Mouse (Mus musculus) brain, embryonic 18.5 days (tissue): Measurements from ENCODE around the gene Wfdc18.

Experiments used
- DNase-seq: peaks from one replicate; pipeline ENCODE4 v3.0.0-alpha.2; 2012; ENCODE audit warnings: low read depth, low spot score

The Wfdc18 gene

DNA sequence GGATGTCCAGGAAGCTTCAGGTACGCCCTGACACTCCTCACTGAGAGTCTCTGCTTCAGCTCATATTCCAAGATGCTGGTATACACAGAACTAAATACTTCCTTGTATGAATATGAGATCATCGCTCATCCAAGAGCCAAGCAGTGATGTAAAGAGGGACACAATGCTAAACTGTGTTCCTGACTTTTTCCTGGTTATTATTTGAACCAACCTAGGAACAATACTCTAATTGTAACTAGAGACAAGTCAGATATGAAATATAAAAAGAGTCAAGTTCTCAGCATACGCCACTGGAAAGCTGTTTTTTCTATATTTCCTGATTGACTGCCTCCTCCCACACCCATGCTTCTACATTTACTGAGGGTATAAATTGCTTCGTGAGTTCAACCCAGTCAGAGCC is at the start of gene Wfdc18:
TSS of gene Wfdc18 (plus strand) at position 301 of the 400 bp plus-strand sequence.
- DNase-seq, result no peak

- DNase-seq, result no peak
Measured at GRCm38 (mm10) chr11:83662204-83662603, 46.6 kb upstream of the Wfdc18 start, which contains the start of gene Ccl4. TSS of gene Ccl4 (plus strand) at chr11:83662584.

DNA sequence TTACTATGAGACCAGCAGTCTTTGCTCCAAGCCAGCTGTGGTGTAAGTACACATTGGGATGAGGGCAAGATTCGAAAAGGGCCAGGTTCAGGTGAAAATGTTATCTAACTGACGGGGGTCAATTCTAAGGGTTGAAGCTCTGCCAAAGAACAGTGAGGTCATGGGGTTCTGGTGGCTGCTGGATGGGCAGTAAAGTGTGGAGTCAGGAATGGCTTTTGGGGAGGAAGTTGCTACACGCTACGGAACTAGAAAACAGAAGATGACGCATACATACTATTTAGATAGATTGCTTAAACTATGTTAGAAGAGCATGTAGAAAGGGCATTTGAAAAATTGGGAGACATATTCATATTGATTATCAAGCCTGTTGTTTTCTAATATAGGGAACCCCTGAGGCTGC is 45.3 kb upstream of the Wfdc18 start:
- no peak for DNase-seq

GRCm38 (mm10) chr11:83671743-83672142 is 37.1 kb upstream of the Wfdc18 start:
- no peak for DNase-seq

- DNase-seq, result no peak
Measured at GRCm38 (mm10) chr11:83675665-83676064, 33.1 kb upstream of the Wfdc18 start.

- DNase-seq, result no peak
Measured at GRCm38 (mm10) chr11:83689918-83690317, 18.9 kb upstream of the Wfdc18 start.

- no peak for DNase-seq
Measured at GRCm38 (mm10) chr11:83692008-83692407, 16.8 kb upstream of the Wfdc18 start.

DNA sequence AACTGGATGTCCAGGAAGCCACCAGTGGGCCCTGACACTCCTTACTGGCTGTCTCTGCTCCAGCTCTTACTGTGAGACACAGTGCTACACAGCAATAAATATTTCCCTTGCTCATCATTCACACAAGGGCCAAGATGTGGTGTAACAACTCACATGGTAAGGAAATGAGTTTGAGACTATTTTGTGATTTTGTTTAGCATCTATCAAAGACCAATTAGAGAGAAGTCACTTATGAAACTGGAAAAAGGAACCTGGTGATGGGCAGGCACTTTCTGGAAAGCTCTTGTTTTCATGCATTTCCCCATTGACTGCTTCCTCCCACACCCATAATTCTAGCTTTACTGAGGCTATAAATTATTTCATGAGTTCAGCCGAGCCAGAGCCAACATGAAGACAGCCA is 5.1 kb upstream of the Wfdc18 start, which contains the start of gene Wfdc17:
TSS of gene Wfdc17 (plus strand) at position 287 of the 400 bp plus-strand sequence.
- DNase-seq, result no peak

GRCm38 (mm10) chr11:83709683-83710082 is 868 bp downstream of the Wfdc18 start:
- no peak for DNase-seq

GRCm38 (mm10) chr11:83712671-83713070 is 3.9 kb downstream of the Wfdc18 start:
- no peak for DNase-seq

DNA sequence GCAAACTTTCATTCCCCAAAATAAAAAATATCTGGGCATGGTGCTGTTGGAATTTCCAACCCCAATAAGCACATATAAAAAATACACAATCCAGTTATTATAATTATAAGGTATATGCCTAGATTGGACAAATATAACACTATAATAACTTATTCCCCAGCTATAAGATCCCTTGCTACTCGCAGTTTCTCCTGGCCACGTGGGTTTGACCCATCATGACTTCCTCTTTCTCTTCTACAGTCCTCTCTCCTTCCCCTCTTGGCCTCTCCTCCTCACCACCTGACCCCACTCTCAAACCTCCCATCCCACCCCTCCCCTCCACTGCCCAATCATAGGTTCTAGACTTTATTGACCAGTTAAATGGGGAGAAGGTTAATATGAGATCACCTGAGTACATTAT is 5.1 kb downstream of the Wfdc18 start:
- no peak for DNase-seq

DNA sequence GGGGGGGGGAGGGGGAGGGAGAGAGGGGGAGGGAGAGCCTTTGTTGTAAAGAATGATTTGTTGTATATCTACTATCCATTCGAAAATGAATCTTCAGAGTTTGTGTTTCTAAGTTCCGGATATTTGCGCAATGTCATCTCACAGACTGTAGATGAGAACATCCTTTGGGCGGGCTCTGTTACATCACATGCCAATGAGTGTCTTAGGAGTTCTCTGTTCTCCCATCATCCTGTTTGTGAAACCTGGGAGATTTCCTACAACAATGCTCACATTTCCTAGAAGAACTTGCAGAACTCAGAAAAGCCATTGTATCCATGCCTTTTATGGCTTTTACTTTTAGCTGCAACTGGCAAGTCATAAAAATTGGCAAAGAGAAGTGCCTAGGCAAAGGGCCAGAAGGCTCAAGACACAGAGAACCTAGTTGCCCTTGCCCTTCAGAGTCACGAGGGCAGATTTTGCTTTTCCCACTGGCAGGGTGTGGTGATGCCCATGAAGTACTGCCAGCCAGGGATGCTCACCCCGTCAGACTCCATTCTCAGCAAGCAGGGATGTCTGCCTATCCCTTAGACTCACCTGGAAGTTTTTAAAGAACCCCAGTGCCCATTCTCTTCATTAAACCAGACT is 8.3 kb downstream of the Wfdc18 start:
- DNase-seq, result no peak

- no peak for DNase-seq
Measured at GRCm38 (mm10) chr11:83720766-83721165, 12.0 kb downstream of the Wfdc18 start.

DNA sequence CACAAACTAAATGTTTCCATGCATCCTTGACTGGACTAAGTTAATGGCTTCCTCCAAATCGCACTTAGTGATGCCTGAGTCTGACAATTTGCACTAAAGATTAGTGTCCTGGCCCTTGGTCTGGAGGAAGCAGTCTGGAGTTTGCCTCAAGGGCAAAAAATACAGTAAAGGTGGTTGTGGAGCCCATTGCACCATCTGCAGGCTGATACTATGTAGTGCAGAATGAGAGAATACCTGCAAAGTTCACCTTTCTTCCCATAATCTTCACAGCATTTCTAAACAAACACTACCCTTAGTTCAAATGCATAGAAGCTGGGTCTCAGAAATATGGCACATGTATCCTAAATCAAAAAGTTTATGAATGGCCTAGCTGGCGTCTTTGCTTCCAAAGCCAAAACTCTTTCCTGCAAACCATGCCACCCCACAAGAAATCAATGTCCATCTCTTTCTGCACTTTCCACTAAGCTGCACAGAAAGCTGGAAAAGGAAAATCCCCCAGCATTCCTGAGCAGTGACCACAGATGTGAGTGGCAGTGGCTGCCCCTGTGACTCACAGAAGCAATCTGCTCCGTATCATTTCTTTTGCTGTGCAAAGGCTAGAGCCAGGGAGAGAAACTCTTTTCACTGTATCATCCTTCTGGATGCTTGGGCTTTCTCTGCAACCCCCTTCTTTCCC is 20.1 kb downstream of the Wfdc18 start:
- no peak for DNase-seq

DNA sequence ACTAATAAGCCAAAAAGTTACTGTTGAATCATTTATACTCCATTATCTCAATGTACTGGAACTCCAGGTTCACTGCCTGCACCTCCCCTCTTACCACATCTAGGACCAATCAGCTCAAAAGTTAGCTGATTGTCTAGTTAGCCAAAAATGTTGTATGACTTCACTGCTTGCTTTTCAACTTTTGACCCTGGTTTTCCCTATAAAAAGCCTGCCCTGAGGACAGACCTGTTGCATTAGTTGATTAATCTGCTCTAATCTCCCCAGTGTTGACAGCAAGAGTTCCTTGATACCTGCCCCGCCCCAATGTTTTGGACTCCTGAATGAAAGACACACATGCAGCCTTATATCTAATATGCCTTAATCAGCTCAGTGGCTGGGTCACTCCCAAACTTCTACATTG is 22.3 kb downstream of the Wfdc18 start:
- no peak for DNase-seq

DNA sequence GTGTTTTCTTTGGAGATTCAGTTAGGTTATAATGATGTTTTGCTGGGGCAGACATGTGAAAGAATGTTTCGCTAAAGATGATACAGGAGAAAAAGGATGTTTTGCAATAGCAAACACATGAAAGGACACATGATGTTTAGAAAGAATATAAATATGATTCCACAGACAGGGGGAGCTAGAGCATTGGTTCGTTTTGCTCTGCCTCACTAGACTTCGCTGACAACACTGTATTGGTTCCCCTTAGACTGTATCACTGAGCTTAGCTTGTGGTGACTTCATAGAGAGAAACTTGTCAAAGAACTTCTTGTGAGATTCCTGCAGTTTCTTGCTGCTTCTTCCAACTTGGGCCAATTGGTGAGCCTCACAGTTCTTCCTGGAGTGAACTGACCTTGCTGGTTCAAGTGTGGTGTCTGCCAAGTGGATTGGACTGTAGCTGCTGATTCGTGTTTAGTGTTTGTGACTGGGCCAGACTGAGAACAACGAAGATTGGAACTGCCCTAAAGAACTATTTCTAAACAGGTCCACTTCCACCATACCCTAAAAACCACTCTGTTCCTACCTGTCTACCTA is 24.3 kb downstream of the Wfdc18 start:
- DNase-seq, result no peak

GRCm38 (mm10) chr11:83734215-83734614 is 25.4 kb downstream of the Wfdc18 start:
- no peak for DNase-seq

- DNase-seq, result no peak
Measured at GRCm38 (mm10) chr11:83735881-83736280, 27.1 kb downstream of the Wfdc18 start.

GRCm38 (mm10) chr11:83737109-83737558 is 28.3 kb downstream of the Wfdc18 start:
- DNase-seq, result no peak

DNA sequence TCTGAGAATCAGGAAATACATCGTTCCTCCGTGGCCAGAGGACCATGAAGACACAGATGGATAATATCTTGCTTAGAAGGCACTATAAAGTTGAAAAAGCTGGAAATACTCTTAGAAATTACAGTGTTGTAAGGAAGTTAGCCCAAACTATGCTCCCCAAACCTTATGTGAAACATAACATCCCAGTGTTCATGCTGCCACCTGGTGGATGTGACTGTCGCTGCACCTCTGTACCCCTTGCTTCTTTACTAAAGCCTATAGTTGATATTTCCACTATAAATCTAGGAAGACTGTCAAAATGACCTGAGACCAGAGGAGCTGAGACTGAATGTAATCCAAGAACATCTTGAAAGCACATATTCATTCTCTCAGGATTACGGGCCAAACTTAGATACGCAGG is 30.4 kb downstream of the Wfdc18 start:
- DNase-seq, result peak; percentile 34

- DNase-seq, result no peak
Measured at GRCm38 (mm10) chr11:83740443-83740991, 31.7 kb downstream of the Wfdc18 start.

- no peak for DNase-seq
Measured at GRCm38 (mm10) chr11:83741841-83742240, 33.0 kb downstream of the Wfdc18 start.
